Mouse (Mus musculus): ENCODE data around the gene Palld.

Gene Palld

GRCm38 (mm10) chr8:61731306-61732088, 171.0 kb downstream of the Palld start:
- no peak for TF ChIP-seq GATA4 (IDR thresholded peaks at IDR 0.05; ENCODE audit: insufficient replicate concordance, low read length)

- TF ChIP-seq GATA4 (IDR thresholded peaks at IDR 0.05; ENCODE audit: insufficient replicate concordance, low read length): no peak
Measured at GRCm38 (mm10) chr8:61730669-61731068, 171.8 kb downstream of the Palld start.

- no peak for TF ChIP-seq GATA4 (IDR thresholded peaks at IDR 0.05; ENCODE audit: insufficient replicate concordance, low read length)
Measured at GRCm38 (mm10) chr8:61725306-61726017, 177.0 kb downstream of the Palld start.

GRCm38 (mm10) chr8:61722226-61722625, 180.3 kb downstream of the Palld start:
- TF ChIP-seq GATA4 (IDR thresholded peaks at IDR 0.05; ENCODE audit: insufficient replicate concordance, low read length): no peak

GRCm38 (mm10) chr8:61715351-61716125, 187.0 kb downstream of the Palld start:
- TF ChIP-seq GATA4 (IDR thresholded peaks at IDR 0.05; ENCODE audit: insufficient replicate concordance, low read length): no peak

GRCm38 (mm10) chr8:61714293-61714831, 188.1 kb downstream of the Palld start:
- no peak; the same call in 1 of the 2 replicates for TF ChIP-seq GATA4 (IDR thresholded peaks at IDR 0.05; ENCODE audit: insufficient replicate concordance, low read length)

GRCm38 (mm10) chr8:61713195-61713990, 189.1 kb downstream of the Palld start:
- TF ChIP-seq GATA4 (IDR thresholded peaks at IDR 0.05; ENCODE audit: insufficient replicate concordance, low read length): no peak

GRCm38 (mm10) chr8:61712426-61712825, 190.1 kb downstream of the Palld start:
- TF ChIP-seq GATA4 (IDR thresholded peaks at IDR 0.05; ENCODE audit: insufficient replicate concordance, low read length): no peak

- TF ChIP-seq GATA4 (IDR thresholded peaks at IDR 0.05; ENCODE audit: insufficient replicate concordance, low read length): no peak
Measured at GRCm38 (mm10) chr8:61708586-61709305, 193.7 kb downstream of the Palld start.

GRCm38 (mm10) chr8:61705491-61705890, 197.0 kb downstream of the Palld start:
- no peak for TF ChIP-seq GATA4 (IDR thresholded peaks at IDR 0.05; ENCODE audit: insufficient replicate concordance, low read length)

- no peak for TF ChIP-seq GATA4 (IDR thresholded peaks at IDR 0.05; ENCODE audit: insufficient replicate concordance, low read length)
Measured at GRCm38 (mm10) chr8:61702122-61702521, 200.4 kb downstream of the Palld start.

- TF ChIP-seq GATA4 (IDR thresholded peaks at IDR 0.05; ENCODE audit: insufficient replicate concordance, low read length): no peak
Measured at GRCm38 (mm10) chr8:61700932-61701681, 201.4 kb downstream of the Palld start.

GRCm38 (mm10) chr8:61700298-61700697, 202.2 kb downstream of the Palld start:
- TF ChIP-seq GATA4 (IDR thresholded peaks at IDR 0.05; ENCODE audit: insufficient replicate concordance, low read length): no peak

Measured in liver, adult (tissue).